Mouse (Mus musculus): ENCODE measurements around the gene Xdh. TPM values are rescaled to one million over a fixed set of nuclear protein-coding genes. Genes with fewer than 3 reads are reported as not detected.

The Xdh gene
- polyA plus RNA-seq, 1 experiment from 2014 or later, result 0.96 TPM

DNA sequence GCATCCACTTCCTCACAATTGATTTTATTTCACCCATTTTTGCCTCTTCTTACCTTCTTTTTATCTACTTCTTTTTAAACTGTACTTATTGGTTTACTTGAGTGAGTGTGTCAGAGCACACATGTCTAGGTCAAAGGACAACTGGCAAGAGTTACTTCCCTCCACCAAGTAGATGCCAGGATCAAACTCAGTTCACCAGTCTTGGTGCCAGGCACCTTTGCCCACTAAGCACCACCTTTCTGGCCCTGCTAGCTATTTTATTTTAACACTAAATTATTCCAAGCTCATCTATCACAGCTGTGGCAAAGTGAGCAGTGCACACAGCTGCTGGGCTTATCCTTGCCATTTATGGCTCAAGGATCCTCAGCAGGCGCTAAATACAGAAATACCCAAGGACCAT is 46.9 kb downstream of the Xdh start:
- Histone ChIP-seq H3K4me1 (replicated peaks; ENCODE audit: control insufficient read depth, insufficient read depth, low read length) (no peaks in the 10 kb centered on the region), H3K4me3 (ENCODE audit: low read depth, low read length) (no peak overlapping the region), H3K27ac (ENCODE audit: low read depth) (no peak overlapping the region), H3K9me3 (ENCODE audit: control insufficient read depth, low read length) (no peaks in the 10 kb centered on the region), H3K9ac (ENCODE audit: low read length) (no peak overlapping the region), H3K4me2 (ENCODE audit: low read length) (no peak overlapping the region), H3K27me3 (replicated peaks; ENCODE audit: control insufficient read depth, insufficient read depth, low read length) (no peaks in the 10 kb centered on the region), H3K36me3 (ENCODE audit: control insufficient read depth, insufficient read depth, low read length) (no peaks in the 10 kb centered on the region)
- DNase-seq (ENCODE audit: low spot score), result no peak
- no peak for ATAC-seq (replicated peaks; ENCODE audit: low FRiP score, low TSS enrichment, low read depth)
- 86% methylated on average over 1 of the region's 1 CpGs for WGBS

DNA sequence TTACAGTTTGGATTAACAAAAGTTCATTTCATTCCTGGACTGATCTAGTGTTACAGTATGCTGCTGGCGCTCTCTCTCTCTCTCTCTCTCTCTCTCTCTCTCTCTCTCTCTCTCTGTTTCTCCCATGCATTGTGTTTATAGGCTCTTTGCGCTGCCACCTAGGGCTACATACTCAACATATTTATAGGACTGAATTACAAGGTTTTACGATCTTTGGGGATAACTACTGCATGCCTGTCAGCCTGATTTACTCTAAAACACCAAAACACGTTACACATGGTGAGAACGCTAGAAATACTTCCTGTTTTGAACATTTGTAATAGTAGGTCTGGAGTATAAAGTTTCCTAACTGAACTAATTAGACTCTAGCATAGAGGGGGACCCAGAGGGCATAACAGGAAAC is 47.8 kb downstream of the Xdh start:
- Histone ChIP-seq H3K36me3 (ENCODE audit: control insufficient read depth, insufficient read depth, low read length) (no peaks in the 10 kb centered on the region), H3K9ac (ENCODE audit: low read length) (no peak overlapping the region), H3K27me3 (replicated peaks; ENCODE audit: control insufficient read depth, insufficient read depth, low read length) (no peaks in the 10 kb centered on the region), H3K9me3 (ENCODE audit: control insufficient read depth, low read length) (no peaks in the 10 kb centered on the region), H3K27ac (ENCODE audit: low read depth) (no peak overlapping the region), H3K4me1 (replicated peaks; ENCODE audit: control insufficient read depth, insufficient read depth, low read length) (no peaks in the 10 kb centered on the region), H3K4me2 (ENCODE audit: low read length) (no peak overlapping the region), H3K4me3 (ENCODE audit: low read depth, low read length) (no peak overlapping the region)
- ATAC-seq (replicated peaks; ENCODE audit: low FRiP score, low TSS enrichment, low read depth), result no peak
- no peak for DNase-seq (ENCODE audit: low spot score)
- WGBS, result 55% methylated on average over 5 of the region's 5 CpGs

DNA sequence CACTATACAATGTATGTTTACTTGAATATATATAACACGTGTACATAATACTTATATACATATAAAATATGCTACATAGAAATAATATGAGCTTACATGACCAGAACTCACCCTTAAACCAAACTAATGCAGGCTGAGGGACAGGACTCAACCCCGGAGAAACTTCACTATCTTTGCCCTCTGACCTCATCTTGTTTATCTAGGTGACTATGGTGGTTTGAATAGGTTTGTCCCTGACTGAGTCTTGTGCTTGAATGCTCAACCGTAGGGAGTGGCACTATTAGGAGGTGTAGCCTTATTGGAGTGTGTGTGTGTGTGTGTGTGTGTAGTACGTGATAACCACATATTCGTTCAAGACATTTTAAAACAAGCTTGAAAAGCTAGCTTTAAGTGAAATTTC is 55.6 kb downstream of the Xdh start:
- DNase-seq (ENCODE audit: low spot score) (no peak), ATAC-seq (replicated peaks; ENCODE audit: low FRiP score, low TSS enrichment, low read depth) (no peak)
- peaks cover 3% of the 10 kb centered on the region; the same call in 1 of the 2 replicates for H3K9me3 ChIP-seq (ENCODE audit: control insufficient read depth, low read length)
- no peak overlapping the region for H3K27ac ChIP-seq (ENCODE audit: low read depth)
- 61% methylated on average over 5 of the region's 5 CpGs for WGBS
- H3K4me1 ChIP-seq (replicated peaks; ENCODE audit: control insufficient read depth, insufficient read depth, low read length), result no peaks in the 10 kb centered on the region
- H3K9ac ChIP-seq (ENCODE audit: low read length), result no peak overlapping the region
- H3K36me3 ChIP-seq (ENCODE audit: control insufficient read depth, insufficient read depth, low read length), result no peaks in the 10 kb centered on the region
- no peak overlapping the region for H3K4me2 ChIP-seq (ENCODE audit: low read length)
- H3K27me3 ChIP-seq (replicated peaks; ENCODE audit: control insufficient read depth, insufficient read depth, low read length), result no peaks in the 10 kb centered on the region
- H3K4me3 ChIP-seq (ENCODE audit: low read depth, low read length), result no peak overlapping the region

DNA sequence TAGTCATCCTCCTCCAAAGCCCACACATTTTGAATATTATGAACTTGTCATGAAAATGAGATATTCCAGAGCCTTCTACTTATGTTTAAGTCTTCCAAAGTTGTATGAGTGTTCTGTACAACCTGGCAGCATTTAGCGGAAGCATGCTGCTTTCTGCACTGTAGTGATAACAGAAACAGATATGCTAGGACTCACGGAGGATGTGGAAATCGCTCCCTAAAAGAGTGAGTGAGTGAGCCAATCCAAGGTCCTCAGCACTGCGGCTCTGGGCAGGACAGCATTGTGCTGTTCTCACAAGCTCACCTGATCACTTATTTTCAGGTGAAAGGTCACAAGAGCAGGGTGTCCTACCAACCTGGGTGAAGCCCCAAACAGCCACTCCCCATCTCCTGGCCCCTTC is 56.2 kb downstream of the Xdh start:
- H3K27ac ChIP-seq (ENCODE audit: low read depth), result no peak overlapping the region
- 49% methylated on average over 4 of the region's 4 CpGs for WGBS
- no peak overlapping the region for H3K4me3 ChIP-seq (ENCODE audit: low read depth, low read length)
- no peak overlapping the region for H3K4me2 ChIP-seq (ENCODE audit: low read length)
- DNase-seq (ENCODE audit: low spot score), result no peak
- H3K36me3 ChIP-seq (ENCODE audit: control insufficient read depth, insufficient read depth, low read length), result no peaks in the 10 kb centered on the region
- no peaks in the 10 kb centered on the region for H3K27me3 ChIP-seq (replicated peaks; ENCODE audit: control insufficient read depth, insufficient read depth, low read length)
- H3K9me3 ChIP-seq (ENCODE audit: control insufficient read depth, low read length), result peaks cover 3% of the 10 kb centered on the region; the same call in 1 of the 2 replicates
- H3K4me1 ChIP-seq (replicated peaks; ENCODE audit: control insufficient read depth, insufficient read depth, low read length), result no peaks in the 10 kb centered on the region
- ATAC-seq (replicated peaks; ENCODE audit: low FRiP score, low TSS enrichment, low read depth), result no peak
- H3K9ac ChIP-seq (ENCODE audit: low read length), result no peak overlapping the region

DNA sequence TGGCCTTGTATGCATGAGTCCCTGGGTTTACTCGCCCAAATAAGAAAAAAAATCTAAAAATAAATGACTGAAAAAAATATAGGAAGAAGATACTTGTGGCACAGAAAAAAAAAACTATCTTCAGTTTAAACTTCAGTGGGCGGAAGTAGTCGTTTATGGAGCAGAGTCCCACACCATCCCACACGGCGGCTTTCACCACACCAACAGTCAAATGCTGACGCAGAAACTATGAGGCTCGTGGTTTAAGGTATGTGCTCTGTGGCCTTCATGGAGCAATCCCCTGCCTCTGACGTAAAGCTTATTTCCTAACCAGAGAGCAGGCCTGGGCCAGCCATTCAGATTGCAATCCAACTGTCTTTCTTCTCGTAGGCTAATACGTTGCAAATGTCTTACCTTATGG is 56.8 kb downstream of the Xdh start:
- H3K27me3 ChIP-seq (replicated peaks; ENCODE audit: control insufficient read depth, insufficient read depth, low read length), result no peaks in the 10 kb centered on the region
- H3K4me2 ChIP-seq (ENCODE audit: low read length), result no peak overlapping the region
- ATAC-seq (replicated peaks; ENCODE audit: low FRiP score, low TSS enrichment, low read depth) (no peak), DNase-seq (ENCODE audit: low spot score) (no peak)
- no peak overlapping the region for H3K4me3 ChIP-seq (ENCODE audit: low read depth, low read length)
- no peaks in the 10 kb centered on the region for H3K4me1 ChIP-seq (replicated peaks; ENCODE audit: control insufficient read depth, insufficient read depth, low read length)
- no peak overlapping the region for H3K9ac ChIP-seq (ENCODE audit: low read length)
- 65% methylated on average over 10 of the region's 10 CpGs for WGBS
- H3K36me3 ChIP-seq (ENCODE audit: control insufficient read depth, insufficient read depth, low read length), result no peaks in the 10 kb centered on the region
- H3K9me3 ChIP-seq (ENCODE audit: control insufficient read depth, low read length), result peaks cover 3% of the 10 kb centered on the region; the same call in 1 of the 2 replicates
- no peak overlapping the region for H3K27ac ChIP-seq (ENCODE audit: low read depth)

DNA sequence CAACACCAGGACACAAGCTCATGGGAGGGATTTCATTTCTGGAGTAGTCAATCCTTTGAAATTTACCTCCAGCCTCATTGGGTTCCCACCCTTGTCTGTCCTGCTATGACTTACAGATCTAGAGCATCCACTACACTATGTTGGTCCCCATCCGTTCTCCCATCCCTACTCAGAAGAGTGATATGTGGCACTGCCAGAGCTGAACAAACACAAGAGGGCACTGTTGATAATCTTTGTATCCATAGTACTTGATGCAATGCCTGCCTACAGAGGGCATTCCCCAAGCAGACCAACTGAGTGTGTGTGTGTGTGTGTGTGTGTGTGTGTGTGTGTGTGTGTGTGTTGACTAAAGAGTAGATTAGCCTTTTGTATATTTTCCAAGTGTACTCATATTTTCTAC is 58.4 kb downstream of the Xdh start:
- ATAC-seq (replicated peaks; ENCODE audit: low FRiP score, low TSS enrichment, low read depth), result no peak
- Histone ChIP-seq H3K4me2 (ENCODE audit: low read length) (no peak overlapping the region), H3K4me3 (ENCODE audit: low read depth, low read length) (no peak overlapping the region), H3K36me3 (ENCODE audit: control insufficient read depth, insufficient read depth, low read length) (no peaks in the 10 kb centered on the region), H3K9me3 (ENCODE audit: control insufficient read depth, low read length) (peaks cover 3% of the 10 kb centered on the region; the same call in 1 of the 2 replicates), H3K27me3 (replicated peaks; ENCODE audit: control insufficient read depth, insufficient read depth, low read length) (no peaks in the 10 kb centered on the region), H3K27ac (ENCODE audit: low read depth) (no peak overlapping the region), H3K9ac (ENCODE audit: low read length) (no peak overlapping the region), H3K4me1 (replicated peaks; ENCODE audit: control insufficient read depth, insufficient read depth, low read length) (no peaks in the 10 kb centered on the region)
- WGBS, result 62% methylated on average over 1 of the region's 1 CpGs
- no peak for DNase-seq (ENCODE audit: low spot score)

DNA sequence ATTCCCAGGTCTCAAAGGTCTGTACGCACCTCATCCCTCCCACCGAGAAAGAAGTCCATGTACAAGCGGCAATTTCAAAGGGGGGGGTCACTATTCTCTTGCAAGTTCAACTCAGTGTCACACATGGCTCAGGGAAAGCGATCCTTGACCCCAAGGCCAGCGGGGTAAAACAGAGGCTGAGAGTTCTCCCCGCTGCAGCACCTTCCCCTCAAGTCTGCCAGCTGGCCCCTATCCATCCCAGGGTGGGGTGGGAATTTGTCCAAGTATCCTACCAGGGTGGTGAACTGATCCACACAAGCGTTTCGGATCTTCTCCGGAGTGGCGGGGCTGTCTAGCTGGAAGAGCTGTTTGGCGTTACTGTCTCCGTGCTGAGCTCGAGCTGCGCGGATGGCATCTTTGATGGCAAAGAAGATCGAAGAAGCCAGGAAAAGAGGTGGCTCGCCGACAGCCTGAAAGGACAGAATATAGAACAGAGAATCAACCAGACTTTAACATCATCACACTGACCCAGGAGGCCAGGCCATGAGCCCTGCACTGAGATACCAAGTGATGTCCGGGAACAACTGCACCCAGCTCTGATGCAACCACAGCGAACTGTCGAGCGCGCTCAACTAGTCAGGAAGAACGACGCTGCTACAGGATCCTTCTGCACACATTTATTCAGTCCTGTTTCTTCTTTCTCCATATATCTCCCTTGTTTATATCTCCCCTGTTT is 63.8 kb downstream of the Xdh start:
- Histone ChIP-seq H3K27me3 (replicated peaks; ENCODE audit: control insufficient read depth, insufficient read depth, low read length) (no peaks in the 10 kb centered on the region), H3K4me2 (ENCODE audit: low read length) (no peak overlapping the region), H3K36me3 (ENCODE audit: control insufficient read depth, insufficient read depth, low read length) (no peaks in the 10 kb centered on the region), H3K9ac (ENCODE audit: low read length) (no peak overlapping the region), H3K27ac (ENCODE audit: low read depth) (no peak overlapping the region), H3K4me1 (replicated peaks; ENCODE audit: control insufficient read depth, insufficient read depth, low read length) (0 out of 2 replicates have a peak, but pooled peaks cover 2% of the 10 kb centered on the region), H3K4me3 (ENCODE audit: low read depth, low read length) (no peak overlapping the region), H3K9me3 (ENCODE audit: control insufficient read depth, low read length) (peaks cover 3% of the 10 kb centered on the region; the same call in 1 of the 2 replicates)
- DNase-seq (ENCODE audit: low spot score), result no peak
- WGBS, result 84% methylated on average over 25 of the region's 25 CpGs
- no peak for ATAC-seq (replicated peaks; ENCODE audit: low FRiP score, low TSS enrichment, low read depth)

DNA sequence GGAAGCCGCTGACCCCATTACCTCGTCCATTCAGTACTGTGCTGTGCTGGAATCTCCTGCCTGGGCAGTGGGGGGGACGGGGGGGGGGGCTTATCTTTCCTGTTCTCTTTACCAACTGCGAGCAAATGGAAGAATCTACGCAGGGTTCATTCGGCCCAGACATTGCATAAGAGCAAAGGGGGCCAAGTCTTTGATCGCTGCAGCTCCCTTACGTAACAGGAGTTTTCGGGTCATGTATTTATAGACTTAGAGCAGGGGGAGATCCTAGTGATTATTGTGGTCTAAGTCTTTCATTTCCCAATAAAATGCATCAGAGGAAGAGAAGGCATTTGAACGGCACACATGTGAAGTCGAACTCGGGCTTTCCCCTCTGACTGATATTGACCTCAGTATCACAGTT is 66.7 kb downstream of the Xdh start:
- Histone ChIP-seq H3K4me2 (ENCODE audit: low read length) (no peak overlapping the region), H3K27ac (ENCODE audit: low read depth) (no peak overlapping the region), H3K9ac (ENCODE audit: low read length) (no peak overlapping the region), H3K27me3 (replicated peaks; ENCODE audit: control insufficient read depth, insufficient read depth, low read length) (no peaks in the 10 kb centered on the region), H3K9me3 (ENCODE audit: control insufficient read depth, low read length) (no peaks in the 10 kb centered on the region), H3K4me1 (replicated peaks; ENCODE audit: control insufficient read depth, insufficient read depth, low read length) (0 out of 2 replicates have a peak, but pooled peaks cover 2% of the 10 kb centered on the region), H3K36me3 (ENCODE audit: control insufficient read depth, insufficient read depth, low read length) (no peaks in the 10 kb centered on the region), H3K4me3 (ENCODE audit: low read depth, low read length) (no peak overlapping the region)
- WGBS, result 72% methylated on average over 12 of the region's 12 CpGs
- ATAC-seq (replicated peaks; ENCODE audit: low FRiP score, low TSS enrichment, low read depth) (no peak), DNase-seq (ENCODE audit: low spot score) (no peak)

DNA sequence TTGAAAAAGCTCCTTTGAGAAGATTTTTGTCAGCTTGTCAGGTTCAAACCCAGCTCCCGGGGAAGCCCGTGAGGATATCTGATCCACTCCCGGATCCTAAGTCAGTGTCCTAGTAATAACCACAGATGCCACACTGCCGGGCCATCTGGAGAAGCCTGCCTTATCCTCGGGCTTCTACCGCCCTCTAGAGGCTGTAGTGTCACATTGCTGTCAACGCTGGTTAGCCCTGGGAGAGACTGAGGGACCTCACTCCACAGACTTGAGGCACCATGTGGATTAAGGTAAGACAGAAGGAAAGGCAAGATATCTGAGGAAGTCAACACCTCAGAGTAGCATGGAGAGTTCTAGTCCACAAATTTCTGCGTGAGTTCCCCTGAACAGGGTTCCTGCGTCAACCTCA is 67.8 kb downstream of the Xdh start:
- Histone ChIP-seq H3K4me2 (ENCODE audit: low read length) (no peak overlapping the region), H3K4me3 (ENCODE audit: low read depth, low read length) (no peak overlapping the region), H3K27ac (ENCODE audit: low read depth) (no peak overlapping the region), H3K9me3 (ENCODE audit: control insufficient read depth, low read length) (no peaks in the 10 kb centered on the region), H3K36me3 (ENCODE audit: control insufficient read depth, insufficient read depth, low read length) (no peaks in the 10 kb centered on the region), H3K27me3 (replicated peaks; ENCODE audit: control insufficient read depth, insufficient read depth, low read length) (no peaks in the 10 kb centered on the region), H3K4me1 (replicated peaks; ENCODE audit: control insufficient read depth, insufficient read depth, low read length) (0 out of 2 replicates have a peak, but pooled peaks cover 2% of the 10 kb centered on the region), H3K9ac (ENCODE audit: low read length) (no peak overlapping the region)
- peak; percentile 88 for DNase-seq (ENCODE audit: low spot score)
- no peak for ATAC-seq (replicated peaks; ENCODE audit: low FRiP score, low TSS enrichment, low read depth)
- 10% methylated on average over 9 of the region's 9 CpGs for WGBS

Measured in intestine, embryonic 14.5 days (tissue).